Mouse (Mus musculus): ENCODE results near the gene Atp6v0a4. TPM values are rescaled to one million over a fixed set of nuclear protein-coding genes. Genes with fewer than 3 reads are reported as not detected.

Gene Atp6v0a4
- polyA plus RNA-seq, 1 experiment from 2014 or later = 3.1 TPM

DNA sequence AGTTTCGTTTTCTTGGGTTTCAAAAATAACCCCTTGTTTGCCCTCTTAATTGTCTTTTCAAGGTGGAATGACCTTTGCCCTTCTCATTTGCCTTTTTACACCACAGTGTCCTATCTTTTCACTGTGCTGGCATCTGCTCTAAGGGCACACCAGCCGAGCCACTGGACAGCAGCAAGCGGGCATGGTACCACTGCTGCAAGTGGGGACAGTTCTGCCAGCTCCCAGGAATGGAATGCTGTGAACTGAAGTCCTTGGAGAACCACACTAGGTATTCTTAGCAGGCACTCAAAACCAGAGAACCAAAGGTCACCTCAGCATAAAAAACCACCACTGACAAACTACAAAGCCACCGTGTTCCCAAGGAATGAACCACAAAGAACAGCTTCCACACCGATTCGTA is 1.6 kb downstream of the Atp6v0a4 start:
- 0 out of 2 replicates have a peak, but pooled peaks cover 4% of the 10 kb centered on the region for H3K4me1 ChIP-seq (ENCODE audit: control insufficient read depth, insufficient read depth, low read length)
- no peak for DNase-seq (ENCODE audit: low spot score)
- H3K9ac ChIP-seq (ENCODE audit: low read depth, low read length) = no peak overlapping the region
- WGBS = 68% methylated on average over 6 of the region's 6 CpGs
- no peaks in the 10 kb centered on the region for H3K27me3 ChIP-seq (replicated peaks; ENCODE audit: control insufficient read depth, insufficient read depth, low read length)
- H3K4me2 ChIP-seq (ENCODE audit: low read depth, low read length) = no peak overlapping the region
- H3K4me3 ChIP-seq (ENCODE audit: low read depth, low read length) = no peak overlapping the region
- H3K9me3 ChIP-seq (ENCODE audit: control insufficient read depth, low read length) = no peaks in the 10 kb centered on the region
- H3K27ac ChIP-seq (replicated peaks; ENCODE audit: low read depth, low read length) = no peak overlapping the region
- ATAC-seq (ENCODE audit: low read depth) = no peak
- H3K36me3 ChIP-seq (ENCODE audit: control insufficient read depth, insufficient read depth, low read length) = peaks cover 14% of the 10 kb centered on the region; the same call in 1 of the 2 replicates

GRCm38 (mm10) chr6:38121843-38122242 is 2.5 kb downstream of the Atp6v0a4 start:
- WGBS = 75% methylated on average over 5 of the region's 5 CpGs

GRCm38 (mm10) chr6:38120681-38121371 is 3.6 kb downstream of the Atp6v0a4 start:
- no peaks in the 10 kb centered on the region for H3K9me3 ChIP-seq (ENCODE audit: control insufficient read depth, low read length)
- 0 out of 2 replicates have a peak, but pooled peaks cover 4% of the 10 kb centered on the region for H3K4me1 ChIP-seq (ENCODE audit: control insufficient read depth, insufficient read depth, low read length)
- H3K36me3 ChIP-seq (ENCODE audit: control insufficient read depth, insufficient read depth, low read length) = 0 out of 2 replicates have a peak, but pooled peaks cover 6% of the 10 kb centered on the region
- DNase-seq (ENCODE audit: low spot score) = peak; percentile 79
- H3K4me3 ChIP-seq (ENCODE audit: low read depth, low read length) = no peak overlapping the region
- no peaks in the 10 kb centered on the region for H3K27me3 ChIP-seq (replicated peaks; ENCODE audit: control insufficient read depth, insufficient read depth, low read length)
- H3K27ac ChIP-seq (replicated peaks; ENCODE audit: low read depth, low read length) = no peak overlapping the region; the same call in 1 of the 2 replicates
- 51% methylated on average over 8 of the region's 9 CpGs for WGBS
- no peak overlapping the region for H3K9ac ChIP-seq (ENCODE audit: low read depth, low read length)
- H3K4me2 ChIP-seq (ENCODE audit: low read depth, low read length) = no peak overlapping the region
- ATAC-seq (ENCODE audit: low read depth) = peak; percentile 35; the same call in 1 of the 2 replicates

More at GRCm38 (mm10) chr6:38121843-38122242, 2.5 kb downstream of the Atp6v0a4 start:
- Histone ChIP-seq H3K36me3 (ENCODE audit: control insufficient read depth, insufficient read depth, low read length) (0 out of 2 replicates have a peak, but pooled peaks cover 11% of the 10 kb centered on the region), H3K27me3 (replicated peaks; ENCODE audit: control insufficient read depth, insufficient read depth, low read length) (no peaks in the 10 kb centered on the region), H3K4me3 (ENCODE audit: low read depth, low read length) (no peak overlapping the region), H3K27ac (replicated peaks; ENCODE audit: low read depth, low read length) (no peak overlapping the region), H3K4me2 (ENCODE audit: low read depth, low read length) (no peak overlapping the region), H3K9ac (ENCODE audit: low read depth, low read length) (no peak overlapping the region), H3K4me1 (ENCODE audit: control insufficient read depth, insufficient read depth, low read length) (0 out of 2 replicates have a peak, but pooled peaks cover 4% of the 10 kb centered on the region), H3K9me3 (ENCODE audit: control insufficient read depth, low read length) (no peaks in the 10 kb centered on the region)
- DNase-seq (ENCODE audit: low spot score) = no peak
- no peak for ATAC-seq (ENCODE audit: low read depth)

DNA sequence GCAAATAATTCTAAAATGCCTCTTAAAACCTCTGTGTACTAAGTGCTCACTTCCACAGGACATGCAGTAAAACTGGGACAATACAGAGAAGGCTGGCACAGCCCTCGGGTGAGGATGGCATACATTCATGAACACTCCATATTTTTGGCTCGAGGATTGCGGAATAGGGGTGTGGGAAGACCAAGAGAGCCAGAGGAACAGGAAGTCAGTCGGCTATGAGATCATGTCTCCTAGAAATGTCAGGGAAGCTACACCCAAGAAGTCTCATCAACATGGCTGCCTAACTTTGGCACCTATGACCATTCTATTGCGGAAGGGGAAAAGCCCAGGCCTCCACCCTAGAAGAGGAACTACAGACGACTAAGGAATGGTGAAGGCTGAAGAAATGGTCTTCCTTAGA is 6.0 kb downstream of the Atp6v0a4 start:
- Histone ChIP-seq H3K27me3 (replicated peaks; ENCODE audit: control insufficient read depth, insufficient read depth, low read length) (no peaks in the 10 kb centered on the region), H3K9ac (ENCODE audit: low read depth, low read length) (no peak overlapping the region), H3K9me3 (ENCODE audit: control insufficient read depth, low read length) (no peaks in the 10 kb centered on the region), H3K4me2 (ENCODE audit: low read depth, low read length) (no peak overlapping the region), H3K4me3 (ENCODE audit: low read depth, low read length) (no peak overlapping the region), H3K27ac (replicated peaks; ENCODE audit: low read depth, low read length) (no peak overlapping the region), H3K4me1 (ENCODE audit: control insufficient read depth, insufficient read depth, low read length) (0 out of 2 replicates have a peak, but pooled peaks cover 4% of the 10 kb centered on the region), H3K36me3 (ENCODE audit: control insufficient read depth, insufficient read depth, low read length) (no peaks in the 10 kb centered on the region)
- no peak for ATAC-seq (ENCODE audit: low read depth)
- 87% methylated on average over 6 of the region's 6 CpGs for WGBS
- DNase-seq (ENCODE audit: low spot score) = no peak

GRCm38 (mm10) chr6:38116107-38116770 is 8.1 kb downstream of the Atp6v0a4 start:
- Histone ChIP-seq H3K27me3 (replicated peaks; ENCODE audit: control insufficient read depth, insufficient read depth, low read length) (no peaks in the 10 kb centered on the region), H3K4me3 (ENCODE audit: low read depth, low read length) (no peak overlapping the region), H3K9me3 (ENCODE audit: control insufficient read depth, low read length) (no peaks in the 10 kb centered on the region), H3K4me1 (ENCODE audit: control insufficient read depth, insufficient read depth, low read length) (0 out of 2 replicates have a peak, but pooled peaks cover 4% of the 10 kb centered on the region), H3K9ac (ENCODE audit: low read depth, low read length) (no peak overlapping the region), H3K4me2 (ENCODE audit: low read depth, low read length) (no peak overlapping the region), H3K27ac (replicated peaks; ENCODE audit: low read depth, low read length) (no peak overlapping the region), H3K36me3 (ENCODE audit: control insufficient read depth, insufficient read depth, low read length) (no peaks in the 10 kb centered on the region)
- ATAC-seq (ENCODE audit: low read depth) (peak; percentile 16; the same call in 1 of the 2 replicates), DNase-seq (ENCODE audit: low spot score) (no peak)
- 35% methylated on average over 4 of the region's 4 CpGs for WGBS

DNA sequence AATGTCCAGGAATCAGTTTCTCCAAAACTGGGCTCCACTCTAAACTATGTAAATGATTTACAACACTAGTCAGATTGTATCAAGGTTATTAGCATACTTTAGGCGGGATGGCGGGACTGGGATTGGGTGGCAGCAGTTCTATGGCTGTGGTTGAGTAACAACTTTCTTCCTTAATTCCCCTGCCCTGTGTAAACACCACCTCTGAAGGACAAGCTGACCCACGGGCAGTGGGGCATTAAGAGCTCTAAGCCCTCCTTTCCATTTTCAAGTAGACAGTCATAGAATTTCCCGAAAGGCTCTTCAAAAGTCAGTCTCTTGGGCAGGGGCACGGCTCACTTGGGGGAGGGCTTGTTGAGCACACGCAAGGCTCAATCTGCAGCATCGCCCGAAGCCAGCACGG is 13.5 kb downstream of the Atp6v0a4 start:
- WGBS = 75% methylated on average over 9 of the region's 9 CpGs
- H3K4me1 ChIP-seq (ENCODE audit: control insufficient read depth, insufficient read depth, low read length) = 0 out of 2 replicates have a peak, but pooled peaks cover 6% of the 10 kb centered on the region
- H3K27ac ChIP-seq (replicated peaks; ENCODE audit: low read depth, low read length) = no peak overlapping the region
- H3K4me3 ChIP-seq (ENCODE audit: low read depth, low read length) = no peak overlapping the region
- H3K9ac ChIP-seq (ENCODE audit: low read depth, low read length) = no peak overlapping the region
- ATAC-seq (ENCODE audit: low read depth) = no peak
- no peaks in the 10 kb centered on the region for H3K9me3 ChIP-seq (ENCODE audit: control insufficient read depth, low read length)
- H3K36me3 ChIP-seq (ENCODE audit: control insufficient read depth, insufficient read depth, low read length) = no peaks in the 10 kb centered on the region
- no peak overlapping the region for H3K4me2 ChIP-seq (ENCODE audit: low read depth, low read length)
- H3K27me3 ChIP-seq (replicated peaks; ENCODE audit: control insufficient read depth, insufficient read depth, low read length) = no peaks in the 10 kb centered on the region; the same call in 1 of the 2 replicates
- no peak for DNase-seq (ENCODE audit: low spot score)

GRCm38 (mm10) chr6:38109871-38110270 is 14.5 kb downstream of the Atp6v0a4 start:
- H3K4me3 ChIP-seq (ENCODE audit: low read depth, low read length) = no peak overlapping the region

GRCm38 (mm10) chr6:38109160-38109795 is 15.1 kb downstream of the Atp6v0a4 start, which contains the start of gene Tmem213:
Gene Tmem213, plus strand, starts transcription at chr6:38109255.
- H3K4me1 ChIP-seq (ENCODE audit: control insufficient read depth, insufficient read depth, low read length) = 0 out of 2 replicates have a peak, but pooled peaks cover 6% of the 10 kb centered on the region
- no peak within 1 kb of the TSS for H3K4me3 ChIP-seq (ENCODE audit: low read depth, low read length)
- DNase-seq (ENCODE audit: low spot score) = no peak
- 20% methylated on average over 8 of the region's 9 CpGs for WGBS
- no peaks in the 10 kb centered on the region for H3K36me3 ChIP-seq (ENCODE audit: control insufficient read depth, insufficient read depth, low read length)
- H3K4me2 ChIP-seq (ENCODE audit: low read depth, low read length) = peak within 1 kb of the TSS; percentile 26; the same call in 1 of the 2 replicates
- H3K27ac ChIP-seq (replicated peaks; ENCODE audit: low read depth, low read length) = no peak within 1 kb of the TSS
- H3K27me3 ChIP-seq (replicated peaks; ENCODE audit: control insufficient read depth, insufficient read depth, low read length) = no peaks in the 10 kb centered on the region; the same call in 1 of the 2 replicates
- no peaks in the 10 kb centered on the region for H3K9me3 ChIP-seq (ENCODE audit: control insufficient read depth, low read length)
- ATAC-seq (ENCODE audit: low read depth) = peak; percentile 48; the same call in 1 of the 2 replicates
- no peak within 1 kb of the TSS for H3K9ac ChIP-seq (ENCODE audit: low read depth, low read length)

More at GRCm38 (mm10) chr6:38109871-38110270, 14.5 kb downstream of the Atp6v0a4 start:
- 11% methylated on average over 6 of the region's 9 CpGs for WGBS
- Histone ChIP-seq H3K4me1 (ENCODE audit: control insufficient read depth, insufficient read depth, low read length) (0 out of 2 replicates have a peak, but pooled peaks cover 6% of the 10 kb centered on the region), H3K27ac (replicated peaks; ENCODE audit: low read depth, low read length) (no peak overlapping the region), H3K36me3 (ENCODE audit: control insufficient read depth, insufficient read depth, low read length) (no peaks in the 10 kb centered on the region), H3K4me2 (ENCODE audit: low read depth, low read length) (peak overlapping the region; percentile 26; the same call in 1 of the 2 replicates), H3K27me3 (replicated peaks; ENCODE audit: control insufficient read depth, insufficient read depth, low read length) (no peaks in the 10 kb centered on the region; the same call in 1 of the 2 replicates), H3K9ac (ENCODE audit: low read depth, low read length) (no peak overlapping the region), H3K9me3 (ENCODE audit: control insufficient read depth, low read length) (no peaks in the 10 kb centered on the region)
- ATAC-seq (ENCODE audit: low read depth) = no peak
- DNase-seq (ENCODE audit: low spot score) = no peak
